Mouse (Mus musculus): ENCODE data around the gene Fer1l4.

Fer1l4 gene

DNA sequence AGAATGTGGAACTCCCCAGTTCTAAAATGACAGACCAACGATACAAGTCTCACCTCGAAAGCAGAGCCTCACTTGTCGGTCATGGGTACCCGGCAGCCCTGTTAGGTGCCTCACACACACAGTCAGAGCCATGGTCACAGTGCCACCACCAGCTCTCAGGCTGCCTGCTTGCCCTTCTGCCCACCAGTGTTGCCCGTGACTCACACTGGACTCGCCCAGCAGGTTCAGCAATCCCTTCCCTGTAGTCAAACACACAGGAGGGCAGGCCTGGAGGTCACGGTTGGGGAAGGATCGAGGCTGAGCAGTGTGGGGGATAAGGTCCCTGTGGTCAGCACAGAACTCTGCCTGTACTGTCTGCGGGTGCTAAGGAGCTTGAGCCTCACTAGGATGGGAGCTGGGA lies at the start of gene Fer1l4:
Gene Fer1l4 (minus strand): TSS at position 132 of the 400 bp plus-strand sequence.
- no peak for DNase-seq (ENCODE audit: low spot score)

DNA sequence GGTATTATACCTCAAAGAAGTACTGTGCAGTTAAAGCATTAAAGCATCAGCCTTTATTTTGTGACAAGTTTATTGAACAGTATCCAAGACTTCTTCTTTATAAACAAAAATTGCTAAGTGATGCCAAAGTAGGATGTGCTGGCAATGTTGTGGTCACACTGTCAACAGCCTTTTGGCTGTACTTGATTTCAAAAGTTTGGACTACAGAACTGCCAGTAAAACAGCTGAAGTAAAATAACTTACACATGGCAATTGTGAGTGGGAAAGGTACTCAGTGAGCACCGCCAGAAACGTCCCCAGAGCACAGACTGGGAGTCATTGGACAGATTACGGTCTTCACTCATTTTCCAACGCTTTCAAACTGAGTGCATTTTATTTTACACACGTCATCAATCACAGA lies 39.2 kb upstream of the Fer1l4 start:
- DNase-seq (ENCODE audit: low spot score) = no peak

DNA sequence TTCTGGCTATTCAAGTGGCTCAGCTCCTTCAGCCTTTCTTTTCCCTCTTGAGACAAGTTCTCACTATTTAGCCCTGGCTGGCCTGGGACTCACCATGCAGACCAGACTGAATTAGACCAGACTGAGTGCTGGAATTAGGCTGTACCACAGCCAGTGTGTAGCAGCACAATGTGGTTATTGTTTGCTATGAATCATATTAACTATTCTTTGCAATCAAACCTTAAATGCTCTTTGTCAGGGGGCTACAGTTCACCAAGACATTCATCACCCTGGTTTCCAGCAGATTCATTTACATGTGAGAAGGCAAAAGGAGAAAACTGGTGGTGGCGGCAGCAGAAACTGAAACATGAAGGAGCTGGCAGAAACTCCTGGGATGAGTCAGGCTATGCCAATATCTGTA lies 37.1 kb upstream of the Fer1l4 start:
- no peak for DNase-seq (ENCODE audit: low spot score)

DNA sequence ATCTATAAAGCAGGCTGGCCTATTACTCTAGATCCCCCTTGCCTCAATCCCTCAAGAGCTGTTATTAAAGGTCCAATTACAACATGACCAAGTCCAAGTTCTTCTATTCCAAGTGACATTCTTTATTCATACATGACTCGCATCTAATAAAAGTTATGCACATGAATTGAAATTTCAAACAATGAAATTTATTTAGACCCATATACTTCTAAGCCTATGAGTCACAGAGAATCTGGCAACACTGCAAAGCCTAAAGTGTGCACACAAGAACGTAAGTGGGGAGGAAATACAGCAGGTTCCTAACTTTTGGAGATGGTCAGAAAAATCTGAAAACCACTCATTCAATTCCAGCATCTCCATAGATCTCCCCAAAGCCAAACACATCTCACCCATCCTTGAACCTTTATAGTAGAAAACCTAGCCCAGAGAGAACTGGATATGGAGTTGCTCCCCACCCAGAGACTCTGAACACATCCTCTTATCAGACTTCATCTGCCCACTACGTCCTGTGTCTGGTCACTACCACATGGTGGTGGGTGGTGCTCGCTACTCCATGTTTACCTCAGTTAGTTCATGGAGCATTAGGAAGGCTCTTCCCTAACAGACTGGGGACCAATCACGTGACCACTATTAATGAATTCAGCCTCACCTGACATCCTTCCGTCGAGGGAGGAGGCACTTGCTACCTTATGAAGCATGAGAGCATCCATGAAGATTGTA lies 34.8 kb upstream of the Fer1l4 start:
- no peak for DNase-seq (ENCODE audit: low spot score)

DNA sequence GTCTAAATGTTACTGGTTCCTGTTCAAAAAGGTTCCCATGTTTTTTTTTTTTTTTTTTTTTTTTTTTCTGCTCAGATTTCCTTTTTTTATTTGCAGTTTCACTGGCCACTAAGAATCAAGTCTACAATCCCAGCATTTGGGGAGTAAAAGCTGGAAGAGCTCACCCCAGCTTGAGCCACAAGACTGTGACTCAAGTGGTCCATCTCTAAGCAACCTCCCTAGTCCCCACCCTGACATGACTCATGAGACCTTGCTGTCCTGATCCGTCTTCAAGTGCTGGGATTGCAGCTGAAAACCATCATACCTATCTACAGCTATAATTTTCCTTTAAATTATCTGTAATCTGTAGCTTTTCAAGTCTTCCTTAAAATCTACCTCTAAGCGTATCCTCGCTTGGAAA lies 31.8 kb upstream of the Fer1l4 start:
- no peak for DNase-seq (ENCODE audit: low spot score)

DNA sequence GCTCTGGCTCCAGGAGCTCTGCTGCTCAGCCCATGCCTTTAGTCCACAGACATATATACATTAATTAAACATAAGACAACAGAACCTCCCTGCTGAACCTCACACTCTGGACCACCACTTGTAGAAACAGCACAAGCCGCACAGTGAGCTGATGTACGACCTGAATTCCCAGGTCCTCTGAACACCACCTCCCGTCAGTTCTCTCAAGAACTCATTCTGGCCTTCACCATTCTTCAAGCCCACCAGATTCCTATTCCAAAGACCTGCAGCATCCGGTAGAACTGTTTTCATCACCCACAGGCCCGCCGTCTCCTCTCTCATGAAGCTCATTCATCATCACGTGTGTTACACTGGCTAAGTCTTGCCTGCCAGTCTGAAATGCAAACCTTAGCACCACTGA lies 27.6 kb upstream of the Fer1l4 start:
- DNase-seq (ENCODE audit: low spot score) = no peak

DNA sequence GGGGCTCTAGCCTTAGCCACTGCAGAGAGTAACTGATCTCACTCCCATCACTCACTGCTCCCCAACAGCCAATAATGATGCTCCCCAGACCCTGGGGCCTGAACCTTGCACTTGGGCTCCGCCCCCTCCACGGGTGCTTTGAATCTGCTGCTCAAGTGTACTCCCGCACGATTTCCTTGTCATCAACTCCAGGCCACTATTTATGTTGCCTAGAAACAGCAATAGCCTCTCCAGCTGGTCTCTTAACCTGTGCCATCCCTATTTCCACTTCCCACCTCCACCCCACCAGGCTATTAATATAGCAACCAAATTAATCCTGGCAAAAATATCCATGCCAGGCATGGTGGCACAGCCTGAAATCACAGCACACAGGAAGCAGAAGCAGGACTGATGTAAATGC lies 26.9 kb upstream of the Fer1l4 start:
- no peak for DNase-seq (ENCODE audit: low spot score)

DNA sequence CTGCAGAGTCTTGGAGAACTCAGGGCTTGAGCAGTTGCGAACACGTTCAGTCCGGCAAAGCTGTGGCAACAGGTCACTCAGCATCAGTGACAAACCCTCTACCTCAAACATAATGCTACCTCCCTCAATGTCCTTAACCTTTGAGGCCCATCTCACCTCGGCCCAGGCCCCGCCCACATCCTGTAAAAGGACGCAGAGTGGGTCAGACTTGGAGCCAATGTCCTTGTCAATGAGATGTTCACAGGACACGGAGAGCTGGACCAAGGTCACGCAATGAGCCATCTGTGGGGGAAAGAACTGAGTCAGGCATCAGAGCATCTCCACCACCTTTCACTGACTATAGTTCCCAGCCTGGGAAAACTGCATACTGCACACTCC lies 26.4 kb upstream of the Fer1l4 start:
- no peak for DNase-seq (ENCODE audit: low spot score)

DNA sequence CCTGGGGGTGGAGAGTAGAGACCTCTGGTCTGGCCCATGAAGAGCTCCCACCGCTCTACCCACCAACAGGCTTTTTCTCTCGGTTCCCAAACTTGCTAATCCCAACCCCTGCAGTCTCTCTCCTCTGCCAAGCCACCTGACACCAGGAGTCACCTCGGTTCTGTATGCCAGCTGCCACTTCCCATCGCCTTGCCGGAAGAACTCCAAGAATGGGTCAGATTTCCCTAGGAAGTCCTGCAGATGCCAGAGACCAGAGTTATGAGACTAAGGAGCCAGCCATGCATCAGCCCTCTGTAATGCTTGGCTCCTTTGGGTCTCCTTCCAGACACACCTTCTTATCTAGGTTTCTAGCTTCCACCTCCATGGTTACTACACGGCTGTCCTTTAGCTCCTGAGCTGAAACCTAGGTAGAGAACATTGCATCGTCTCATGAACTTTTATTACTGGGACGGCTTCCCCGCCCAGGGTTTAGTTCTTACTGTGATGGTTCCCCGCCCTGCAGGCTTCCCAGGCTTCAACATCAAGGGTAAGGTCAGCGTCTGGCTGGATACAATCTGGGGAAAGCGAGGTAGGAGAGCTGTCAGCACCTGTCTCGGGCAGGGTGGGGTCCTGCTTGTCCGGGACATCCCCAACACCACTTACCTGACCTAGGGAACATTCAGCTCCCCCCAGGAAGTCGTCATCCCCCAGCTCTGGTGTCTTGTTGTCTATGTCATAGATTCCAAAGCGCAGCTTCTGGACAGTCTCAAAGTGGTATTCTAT lies 25.9 kb upstream of the Fer1l4 start:
- no peak for DNase-seq (ENCODE audit: low spot score)

DNA sequence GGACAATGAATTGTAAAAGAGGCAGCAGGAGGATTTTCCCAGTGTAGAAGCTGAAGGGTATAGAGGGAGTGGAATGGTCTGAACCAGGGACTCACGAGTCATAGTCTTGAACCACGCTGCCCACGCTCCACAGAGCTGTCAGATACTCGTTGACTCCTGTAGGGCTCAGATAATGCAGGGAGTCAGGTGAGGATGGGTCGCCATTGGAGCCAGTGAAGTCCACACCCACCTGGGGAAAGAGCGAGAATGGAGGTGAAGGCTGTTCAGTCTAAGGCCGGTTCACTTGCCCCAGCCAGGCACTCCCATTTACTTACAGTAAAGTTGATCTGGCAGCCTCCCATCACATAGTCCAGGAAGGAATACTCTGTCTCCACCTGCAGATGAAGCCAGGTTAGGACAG lies 24.7 kb upstream of the Fer1l4 start:
- DNase-seq (ENCODE audit: low spot score) = no peak

DNA sequence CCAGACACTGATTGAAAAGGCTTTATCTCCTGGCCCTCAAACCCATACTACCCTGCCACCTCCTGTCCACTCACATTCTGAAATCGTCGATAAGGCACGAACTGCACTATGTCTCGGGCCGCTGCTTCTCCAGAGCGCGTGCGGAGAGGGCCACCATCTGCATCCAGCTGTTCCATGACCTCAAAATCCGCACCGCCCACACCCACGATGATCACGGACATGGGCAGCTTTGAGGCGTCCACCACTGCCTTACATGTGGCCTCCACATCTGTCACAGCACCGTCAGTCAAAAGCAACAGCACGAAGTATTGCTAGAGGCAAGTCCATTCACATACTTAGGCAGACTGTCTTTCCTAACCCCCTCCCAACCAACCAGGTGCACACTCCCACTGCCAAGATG lies 21.0 kb upstream of the Fer1l4 start:
- no peak for DNase-seq (ENCODE audit: low spot score)

DNA sequence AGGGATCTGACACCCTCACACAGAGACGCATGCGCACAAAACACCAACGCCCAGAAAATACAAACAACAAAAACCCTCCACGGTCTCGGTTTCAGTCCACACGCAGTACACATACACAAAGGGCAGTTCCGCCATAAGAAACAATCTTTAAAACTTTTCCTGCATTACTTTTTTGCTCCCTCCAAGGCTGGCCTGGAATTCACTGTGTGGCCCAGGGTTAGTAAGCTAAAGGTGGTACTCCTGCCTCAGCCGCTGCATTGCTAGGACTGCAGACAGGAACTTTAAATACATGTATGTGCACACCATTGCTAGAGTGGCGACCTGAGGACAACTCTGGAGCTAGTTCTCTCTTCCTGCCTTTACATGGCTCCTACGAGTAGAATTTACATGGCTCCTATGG lies 18.5 kb upstream of the Fer1l4 start:
- DNase-seq (ENCODE audit: low spot score) = no peak

DNA sequence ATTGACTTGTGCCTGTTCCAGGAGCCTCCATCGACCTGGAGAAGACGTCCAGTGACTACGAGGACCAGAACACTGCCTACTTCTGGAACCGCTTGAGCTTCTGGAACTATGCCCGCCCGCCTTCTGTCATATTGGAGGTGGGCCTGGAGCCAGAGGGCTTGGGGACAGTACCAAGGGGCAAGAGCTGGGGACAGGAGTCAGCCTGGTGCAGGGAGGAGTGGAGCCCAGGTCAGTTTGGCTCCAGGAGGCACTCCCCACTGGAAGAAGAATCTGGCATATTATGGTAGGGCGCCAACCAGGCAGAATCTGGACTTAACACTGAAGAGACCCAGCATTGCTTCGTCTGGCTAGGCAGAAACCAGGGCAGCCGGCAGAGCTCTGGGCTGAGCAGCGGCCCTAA lies 15.2 kb upstream of the Fer1l4 start:
- DNase-seq (ENCODE audit: low spot score) = no peak

DNA sequence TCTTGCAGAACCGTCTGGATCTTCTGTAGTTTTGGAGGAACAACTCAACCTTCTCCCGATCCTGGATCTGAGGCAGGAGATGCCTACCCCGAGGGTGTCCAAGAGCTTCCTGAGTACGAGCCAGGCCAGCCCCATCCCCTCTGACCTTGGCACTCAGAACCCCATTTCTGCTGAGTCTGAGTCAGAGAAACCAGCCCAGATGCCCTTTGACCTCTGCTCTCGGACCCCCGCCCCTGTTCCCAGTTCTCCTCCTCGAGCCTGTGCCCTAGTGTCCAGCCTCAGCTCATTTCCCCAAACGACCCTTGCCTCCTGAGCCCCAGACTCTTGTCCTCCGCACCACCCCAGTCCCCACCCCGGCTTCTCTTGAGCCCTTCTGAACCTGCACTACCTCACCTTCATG lies 13.4 kb upstream of the Fer1l4 start:
- DNase-seq (ENCODE audit: low spot score) = no peak

DNA sequence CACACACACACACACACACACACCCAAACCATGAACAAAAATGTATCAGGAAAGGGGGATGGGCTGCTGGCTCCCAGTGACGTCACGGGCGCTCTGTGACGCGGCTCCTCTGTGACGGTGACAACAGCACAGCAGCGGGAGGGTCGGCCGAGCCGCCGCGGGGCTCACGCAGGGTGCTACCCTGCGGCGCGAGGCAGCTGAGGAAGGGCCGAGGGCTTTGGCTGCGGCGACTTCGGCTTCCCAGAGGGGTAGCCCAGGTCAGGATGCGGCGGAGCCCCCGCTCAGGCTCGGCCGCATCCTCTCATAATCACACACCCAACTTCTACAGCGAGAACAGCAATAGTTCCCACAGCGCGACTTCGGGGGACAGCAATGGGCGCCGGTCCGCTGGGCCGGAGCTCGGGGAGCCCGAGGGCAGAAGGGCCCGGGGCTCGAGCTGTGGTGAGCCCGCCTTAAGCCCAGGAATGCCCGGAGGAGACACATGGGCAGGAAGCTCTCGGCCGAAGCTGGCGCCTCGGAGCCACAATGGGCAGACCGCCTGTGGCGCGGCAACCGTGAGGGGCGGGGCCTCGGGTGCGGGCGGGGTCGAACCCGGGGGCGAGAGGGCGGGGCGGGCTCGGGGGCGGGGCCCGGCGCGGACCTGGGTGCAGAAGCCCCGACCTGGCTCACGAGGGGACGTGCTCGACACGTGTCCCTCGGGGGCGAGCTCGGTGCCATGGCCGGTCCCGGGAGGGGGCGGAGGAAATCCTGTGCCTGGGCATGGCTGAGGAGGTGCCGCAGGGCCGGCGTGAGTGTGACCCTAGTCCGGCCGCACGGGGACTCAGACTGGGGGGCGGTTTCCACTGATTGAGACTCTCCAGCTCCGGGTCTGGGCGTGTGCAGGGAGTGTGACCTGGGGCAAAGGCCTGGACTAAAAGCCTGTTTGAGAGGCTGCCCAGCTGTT lies 12.6 kb upstream of the Fer1l4 start, which contains the start of gene Spag4:
Gene Spag4 (plus strand): TSS at position 77 of the 943 bp plus-strand sequence.
- DNase-seq (ENCODE audit: low spot score) = peak; percentile 56

DNA sequence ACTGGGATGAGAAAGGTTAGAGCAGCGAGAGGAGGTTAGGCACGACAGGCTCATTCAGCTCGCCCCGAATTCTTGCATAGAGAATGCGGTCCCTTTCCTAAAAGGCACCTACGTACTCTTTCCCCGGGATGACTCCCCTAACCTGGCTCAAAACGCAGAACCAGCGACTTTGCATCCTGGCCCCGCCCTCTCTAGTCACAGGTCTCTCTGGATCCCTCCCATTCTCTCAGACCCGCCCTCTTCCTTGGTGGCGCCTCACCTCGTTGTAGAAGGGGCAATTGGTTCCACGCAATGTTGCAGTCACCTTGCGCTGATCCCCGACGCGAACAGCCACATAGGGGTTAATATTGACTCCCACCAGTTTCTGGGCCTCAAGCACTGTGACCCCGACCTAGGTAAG lies 4.8 kb downstream of the Fer1l4 start:
- DNase-seq (ENCODE audit: low spot score) = no peak

DNA sequence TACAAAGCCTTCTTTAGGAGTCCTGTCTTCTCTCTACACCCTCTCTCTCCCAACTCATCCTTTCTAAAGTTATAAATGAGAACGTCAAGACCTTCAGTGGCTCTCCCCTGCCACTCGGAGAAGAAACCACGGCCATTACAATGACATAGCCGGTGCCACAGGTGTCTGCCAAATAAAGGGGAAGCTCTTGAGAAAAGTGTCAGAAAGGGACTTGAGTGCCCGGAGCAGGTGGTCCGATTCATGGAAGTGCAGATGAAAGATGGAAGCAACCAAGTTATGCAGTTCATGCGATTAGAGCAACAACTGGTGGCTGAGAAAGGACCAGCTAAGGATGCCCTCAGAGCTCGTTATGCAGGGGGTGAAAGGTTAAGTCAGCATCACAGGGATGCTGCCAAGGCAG lies 9.8 kb downstream of the Fer1l4 start:
- DNase-seq (ENCODE audit: low spot score) = no peak

DNA sequence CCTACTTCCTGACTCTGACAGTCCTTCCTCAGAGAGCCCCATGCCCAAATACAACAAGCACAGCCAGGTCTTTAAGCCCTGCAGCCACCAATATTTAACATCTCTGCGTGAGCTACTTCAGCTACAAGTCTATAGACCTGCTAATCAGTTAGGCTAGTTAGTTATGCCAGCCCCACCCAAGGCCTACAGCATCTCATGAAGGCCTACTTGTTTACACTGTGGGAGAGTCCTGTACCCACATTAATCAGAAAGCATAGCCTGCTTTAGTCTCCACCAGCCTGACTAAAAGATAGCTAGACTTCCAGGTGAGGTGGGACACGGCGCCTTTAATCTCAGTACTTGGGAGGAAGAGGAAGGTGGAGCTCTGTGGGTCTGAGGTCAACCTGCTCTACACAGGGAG lies 13.4 kb downstream of the Fer1l4 start:
- DNase-seq (ENCODE audit: low spot score) = no peak

DNA sequence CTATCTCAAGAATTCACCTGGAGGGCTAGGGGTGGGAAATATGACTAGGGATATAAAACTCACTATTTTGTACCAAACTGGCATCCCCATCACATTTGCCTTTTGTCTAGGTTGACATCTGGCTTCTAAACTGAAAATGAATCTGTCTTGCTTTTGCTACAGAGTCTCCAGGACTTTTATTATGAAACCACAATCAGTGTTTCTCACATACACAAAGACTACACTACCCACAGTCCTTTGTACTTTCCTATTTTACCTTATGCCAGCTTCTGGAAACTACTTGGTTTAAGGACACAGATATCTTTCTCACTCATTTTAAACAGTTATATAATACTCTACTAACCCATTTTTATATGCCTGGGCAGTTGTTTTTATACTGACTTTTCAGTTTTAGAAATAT lies 27.3 kb downstream of the Fer1l4 start:
- DNase-seq (ENCODE audit: low spot score) = no peak

DNA sequence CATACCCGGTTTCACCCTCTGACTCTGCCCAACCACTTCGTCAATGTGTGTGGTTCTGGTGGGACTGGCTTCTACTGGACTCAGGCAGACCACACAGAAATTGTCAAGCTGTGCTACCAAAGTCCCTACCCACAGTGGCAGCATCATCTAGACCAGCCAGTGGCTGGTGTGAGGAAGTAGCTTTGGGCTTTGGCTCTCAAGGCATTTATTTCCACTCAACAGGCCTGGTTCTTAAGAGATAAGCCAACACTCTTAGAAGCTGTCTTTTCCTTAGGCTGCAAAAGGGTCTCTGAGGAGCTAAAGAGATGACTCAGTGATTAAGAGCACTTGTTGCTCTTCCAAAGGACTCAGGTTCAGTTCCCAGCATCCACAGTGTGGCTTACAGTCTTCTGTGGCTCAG lies 31.0 kb downstream of the Fer1l4 start:
- DNase-seq (ENCODE audit: low spot score) = no peak

DNA sequence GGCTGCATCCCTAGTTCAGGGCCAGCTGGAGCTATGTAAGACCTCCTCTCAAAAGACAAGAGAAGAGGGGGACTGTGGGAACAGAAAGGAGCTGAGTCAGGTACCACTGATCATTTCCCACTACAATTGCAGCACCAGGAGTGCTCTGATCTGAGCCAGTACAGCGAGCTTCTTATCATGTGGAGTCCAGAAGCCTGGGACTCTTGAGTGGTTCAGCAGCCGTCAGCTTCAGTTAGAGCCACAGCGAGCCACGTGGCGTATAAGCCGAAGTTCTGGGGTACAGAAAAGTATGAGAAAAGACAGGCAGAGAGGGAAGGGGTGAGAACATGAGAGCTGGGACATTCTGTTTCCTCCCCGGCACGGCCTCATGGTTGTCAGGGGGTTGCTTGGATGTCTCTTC lies 31.5 kb downstream of the Fer1l4 start:
- no peak for DNase-seq (ENCODE audit: low spot score)

DNA sequence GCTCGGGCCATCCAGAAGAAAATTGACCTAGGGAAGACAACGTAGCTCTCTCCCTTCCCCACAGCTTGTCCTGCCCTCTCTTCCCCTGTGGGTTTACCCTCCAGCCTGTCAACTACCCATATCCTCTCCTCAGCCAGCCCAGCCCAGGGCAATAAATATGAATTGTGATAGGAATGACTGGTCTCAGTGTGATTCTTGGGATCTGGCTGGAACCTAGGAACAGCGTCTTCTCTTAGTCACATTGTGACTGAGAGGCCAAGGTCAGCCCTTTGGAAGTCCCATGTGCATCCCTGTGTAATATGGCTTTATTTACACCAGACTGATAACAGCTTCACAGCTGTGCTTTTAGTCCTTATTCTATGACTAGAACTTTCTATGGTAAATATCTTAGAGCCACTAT lies 34.6 kb downstream of the Fer1l4 start:
- DNase-seq (ENCODE audit: low spot score) = no peak

All from layer of hippocampus, adult 11-12 months (tissue).